Mouse (Mus musculus) forebrain, embryonic 16.5 days (tissue): ENCODE results near the gene Myh4. TPM values are rescaled to one million over a fixed set of nuclear protein-coding genes. Genes with fewer than 3 reads are reported as not detected.

Source experiments
- ATAC-seq: fragments of 200-750 bp; cut with Nextera tagmentation; 2 replicates; pipeline ENCODE4 v1.8.0; 2017; ENCODE audit warnings: mild to moderate bottlenecking, moderate library complexity
- H3K27ac ChIP-seq: fragments of 300-500 bp; sonication (generic); 2 replicates; pipeline ENCODE4 v1.5.1; 2014; ENCODE audit warnings: low read length, control low read depth
- H3K27me3 ChIP-seq: fragments of 300-500 bp; sonication (generic); replicated peaks from 2 replicates; pipeline ENCODE4 v1.6.1; 2014; ENCODE audit warnings: low read length; ENCODE audit not compliant: control insufficient read depth, insufficient read depth
- H3K36me3 ChIP-seq: fragments of 300-500 bp; sonication (generic); 2 replicates; pipeline ENCODE4 v1.6.1; 2014; ENCODE audit not compliant: control insufficient read depth, insufficient read depth
- H3K4me1 ChIP-seq: fragments of 300-500 bp; sonication (generic); replicated peaks from 2 replicates; pipeline ENCODE4 v1.6.1; 2014; ENCODE audit warnings: low read length; ENCODE audit not compliant: control insufficient read depth, insufficient read depth
- H3K4me2 ChIP-seq: fragments of 300-500 bp; sonication (generic); 2 replicates; pipeline ENCODE4 v1.6.1; 2014; ENCODE audit warnings: mild to moderate bottlenecking, low read length, control low read depth
- H3K4me3 ChIP-seq: fragments of 300-500 bp; sonication (generic); replicated peaks from 2 replicates; pipeline ENCODE4 v1.5.1; 2014; ENCODE audit warnings: mild to moderate bottlenecking, low read length, control low read depth
- H3K9ac ChIP-seq: fragments of 300-500 bp; sonication (generic); replicated peaks from 2 replicates; pipeline ENCODE4 v1.6.1; 2014; ENCODE audit warnings: low read depth, low read length, control low read depth
- H3K9me3 ChIP-seq: fragments of 300-500 bp; sonication (generic); 2 replicates; pipeline ENCODE4 v1.6.1; 2016; ENCODE audit warnings: low read length; ENCODE audit not compliant: control insufficient read depth
- WGBS: fragments of 180-500 bp; shearing (Covaris S2); extraction: QIAGEN DNeasy Blood & Tissue Kit; methylation state at CpG from one replicate; pipeline ENCODE4 v1.1.7; 2014; 5-methylcytosine and 5-hydroxymethylcytosine counted together
- polyA plus RNA-seq: library from polyadenylated mRNA; unstranded; fragments of >200 nt; fragmentation: Nextera tagmentation; extraction: Ambion mirVana; gene quantifications from 2 replicates; pipeline ENCODE4 v1.2.1, GENCODE M21; 2015

The Myh4 gene
- polyA plus RNA-seq, 1 experiment from 2014 or later, result 0.04 TPM

- no peak for ATAC-seq
- Histone ChIP-seq H3K9ac (no peak overlapping the region), H3K36me3 (no peaks in the 10 kb centered on the region), H3K4me1 (no peaks in the 10 kb centered on the region), H3K27ac (no peak overlapping the region), H3K4me2 (no peak overlapping the region), H3K9me3 (no peaks in the 10 kb centered on the region), H3K27me3 (no peaks in the 10 kb centered on the region), H3K4me3 (no peak overlapping the region)
- 82% methylated on average over 5 of the region's 5 CpGs for WGBS
These were observed 8.7 kb upstream of the Myh4 start for GRCm38 (mm10) chr11:67229166-67229565.

DNA sequence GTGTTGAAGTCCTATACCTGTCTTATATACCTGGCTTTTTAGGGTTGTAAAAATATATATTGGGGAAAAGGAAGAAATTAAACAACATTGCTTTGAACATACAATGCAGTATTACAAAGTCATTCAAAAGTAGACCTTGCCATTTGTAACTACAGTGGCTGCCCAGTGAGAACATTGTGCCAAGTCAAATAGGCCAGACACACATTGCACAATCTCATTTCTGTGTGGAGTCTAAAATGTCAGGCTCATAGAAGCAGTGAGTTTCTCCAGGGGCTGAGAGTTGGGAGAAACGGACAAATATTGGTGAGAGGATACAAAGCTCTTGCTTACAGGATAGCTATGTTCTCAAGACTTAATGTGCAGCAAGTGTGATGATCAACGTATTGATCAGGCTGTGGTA lies 7.9 kb upstream of the Myh4 start:
- ATAC-seq, result no peak
- no peak overlapping the region for H3K9ac ChIP-seq
- WGBS, result 84% methylated on average over 2 of the region's 2 CpGs
- H3K4me1 ChIP-seq, result no peaks in the 10 kb centered on the region
- H3K27ac ChIP-seq, result no peak overlapping the region
- no peak overlapping the region for H3K4me3 ChIP-seq
- no peaks in the 10 kb centered on the region for H3K27me3 ChIP-seq
- no peaks in the 10 kb centered on the region for H3K36me3 ChIP-seq
- H3K4me2 ChIP-seq, result no peak overlapping the region
- H3K9me3 ChIP-seq, result no peaks in the 10 kb centered on the region

- Histone ChIP-seq H3K27ac (no peak overlapping the region), H3K9me3 (no peaks in the 10 kb centered on the region), H3K4me1 (no peaks in the 10 kb centered on the region), H3K27me3 (no peaks in the 10 kb centered on the region), H3K4me3 (no peak overlapping the region), H3K9ac (no peak overlapping the region), H3K4me2 (no peak overlapping the region), H3K36me3 (no peaks in the 10 kb centered on the region)
- no peak for ATAC-seq
- 66% methylated on average over 5 of the region's 5 CpGs for WGBS
These were observed 2.0 kb upstream of the Myh4 start for GRCm38 (mm10) chr11:67235639-67236358.

- Histone ChIP-seq H3K27me3 (no peaks in the 10 kb centered on the region), H3K36me3 (no peaks in the 10 kb centered on the region), H3K4me1 (no peaks in the 10 kb centered on the region), H3K9me3 (no peaks in the 10 kb centered on the region), H3K4me2 (no peak overlapping the region), H3K9ac (no peak overlapping the region), H3K4me3 (no peak overlapping the region), H3K27ac (no peak overlapping the region)
- ATAC-seq, result no peak
- 85% methylated on average over 9 of the region's 9 CpGs for WGBS
These were observed 1.0 kb upstream of the Myh4 start for GRCm38 (mm10) chr11:67236799-67237198.

- no peaks in the 10 kb centered on the region for H3K27me3 ChIP-seq
- no peaks in the 10 kb centered on the region for H3K36me3 ChIP-seq
- H3K4me3 ChIP-seq, result no peak overlapping the region
- H3K27ac ChIP-seq, result no peak overlapping the region
- H3K9me3 ChIP-seq, result no peaks in the 10 kb centered on the region
- no peak for ATAC-seq
- no peaks in the 10 kb centered on the region for H3K4me1 ChIP-seq
- H3K4me2 ChIP-seq, result no peak overlapping the region
- no peak overlapping the region for H3K9ac ChIP-seq
- WGBS, result 78% methylated on average over 6 of the region's 6 CpGs
These were observed 3.2 kb downstream of the Myh4 start for GRCm38 (mm10) chr11:67241051-67241450.

DNA sequence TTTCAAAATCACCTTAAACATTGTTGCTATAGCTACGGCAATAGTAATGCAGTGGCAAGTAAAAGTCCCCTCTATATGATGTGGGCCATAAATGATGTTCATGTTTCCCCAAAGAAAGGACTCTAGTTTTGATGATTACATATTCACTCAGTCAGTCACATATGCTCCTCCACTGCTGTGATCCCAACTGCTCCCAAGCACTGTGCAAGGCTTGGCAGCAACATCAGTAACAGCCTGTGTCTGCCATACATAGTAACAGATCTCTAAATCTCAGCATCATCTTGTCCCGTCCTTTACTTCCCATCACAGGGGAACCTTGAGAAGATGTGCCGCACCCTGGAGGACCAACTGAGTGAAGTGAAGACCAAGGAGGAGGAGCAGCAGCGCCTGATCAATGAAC lies 15.9 kb downstream of the Myh4 start:
- no peak overlapping the region for H3K27ac ChIP-seq
- H3K9ac ChIP-seq, result no peak overlapping the region
- no peak overlapping the region for H3K4me3 ChIP-seq
- WGBS, result 83% methylated on average over 4 of the region's 4 CpGs
- H3K27me3 ChIP-seq, result no peaks in the 10 kb centered on the region
- H3K4me1 ChIP-seq, result no peaks in the 10 kb centered on the region
- H3K9me3 ChIP-seq, result no peaks in the 10 kb centered on the region
- ATAC-seq, result 0 out of 2 replicates have a peak, but pooled peaks have one; percentile 50
- no peaks in the 10 kb centered on the region for H3K36me3 ChIP-seq
- H3K4me2 ChIP-seq, result no peak overlapping the region

- WGBS, result 87% methylated on average over 7 of the region's 7 CpGs
- ATAC-seq, result no peak
These were observed 19.2 kb downstream of the Myh4 start for GRCm38 (mm10) chr11:67257048-67257447.

DNA sequence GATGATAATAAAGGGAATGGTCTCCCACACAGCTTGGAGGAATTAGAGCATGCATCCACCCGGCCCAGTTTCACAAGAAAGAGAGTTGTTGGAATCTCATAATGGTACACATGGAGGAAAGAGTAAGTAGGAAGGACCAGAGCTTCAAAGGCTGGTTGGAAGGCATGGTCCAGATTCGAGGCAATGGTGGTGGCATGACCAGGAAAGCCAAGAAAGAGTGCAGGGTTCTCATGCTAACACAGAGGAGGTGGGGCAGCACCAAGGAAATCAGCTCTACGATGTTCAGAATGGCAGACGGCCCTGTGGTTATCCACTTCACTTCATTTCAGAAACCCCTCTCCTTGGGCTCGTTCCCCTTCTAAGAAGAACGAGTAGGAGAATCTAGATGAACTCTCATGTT lies 23.1 kb downstream of the Myh4 start:
- no peak for ATAC-seq
- Histone ChIP-seq H3K9me3 (no peaks in the 10 kb centered on the region), H3K27ac (no peak overlapping the region), H3K4me1 (no peaks in the 10 kb centered on the region), H3K27me3 (no peaks in the 10 kb centered on the region), H3K36me3 (no peaks in the 10 kb centered on the region), H3K9ac (no peak overlapping the region), H3K4me3 (no peak overlapping the region), H3K4me2 (no peak overlapping the region)
- WGBS, result 80% methylated on average over 6 of the region's 6 CpGs

More at GRCm38 (mm10) chr11:67257048-67257447, 19.2 kb downstream of the Myh4 start:
- H3K27ac ChIP-seq, result no peak overlapping the region
- no peaks in the 10 kb centered on the region for H3K27me3 ChIP-seq
- H3K4me2 ChIP-seq, result no peak overlapping the region
- H3K4me3 ChIP-seq, result no peak overlapping the region
- no peak overlapping the region for H3K9ac ChIP-seq
- H3K9me3 ChIP-seq, result no peaks in the 10 kb centered on the region
- no peaks in the 10 kb centered on the region for H3K4me1 ChIP-seq
- H3K36me3 ChIP-seq, result no peaks in the 10 kb centered on the region

DNA sequence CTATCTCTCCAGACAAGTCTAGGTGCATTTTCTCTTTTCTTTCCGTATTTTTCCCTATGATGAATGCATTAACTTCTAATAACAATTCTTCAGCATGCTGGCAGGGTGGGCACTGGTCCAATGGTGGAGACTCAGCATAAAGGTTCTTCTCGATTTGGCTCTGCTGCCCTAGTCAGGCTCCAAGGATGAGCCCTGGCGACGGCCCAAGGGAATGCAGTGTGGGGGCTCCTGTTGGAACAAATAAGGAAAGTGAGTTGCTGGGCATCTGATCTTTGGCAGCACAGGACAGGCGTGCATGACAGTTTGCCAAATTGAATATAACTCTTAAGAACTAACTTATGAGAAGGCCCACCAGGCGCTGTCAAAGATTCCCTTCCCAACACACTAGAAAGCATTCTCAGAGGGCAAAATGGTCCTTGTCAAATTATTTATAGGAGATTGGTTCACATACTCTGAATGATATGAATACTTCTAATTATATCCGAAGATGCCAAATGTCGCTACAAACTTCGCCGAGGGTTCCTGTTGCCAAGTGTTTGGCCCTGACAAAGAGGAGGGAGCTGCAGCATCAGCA lies 38.9 kb downstream of the Myh4 start, which contains the start of gene Myh8:
Gene Myh8 (plus strand): TSS at position 524 of the 574 bp plus-strand sequence.
- no peaks in the 10 kb centered on the region for H3K9me3 ChIP-seq
- peaks cover 6% of the 10 kb centered on the region; the same call in 1 of the 2 replicates for H3K4me1 ChIP-seq
- no peak within 1 kb of the TSS for H3K4me3 ChIP-seq
- WGBS, result 47% methylated on average over 10 of the region's 10 CpGs
- ATAC-seq, result no peak
- H3K27ac ChIP-seq, result no peak within 1 kb of the TSS
- no peaks in the 10 kb centered on the region for H3K36me3 ChIP-seq
- no peak within 1 kb of the TSS for H3K4me2 ChIP-seq
- H3K9ac ChIP-seq, result no peak within 1 kb of the TSS
- H3K27me3 ChIP-seq, result no peaks in the 10 kb centered on the region
